Mouse (Mus musculus): ENCODE measurements around the gene 1110004F10Rik.

1110004F10Rik gene

DNA sequence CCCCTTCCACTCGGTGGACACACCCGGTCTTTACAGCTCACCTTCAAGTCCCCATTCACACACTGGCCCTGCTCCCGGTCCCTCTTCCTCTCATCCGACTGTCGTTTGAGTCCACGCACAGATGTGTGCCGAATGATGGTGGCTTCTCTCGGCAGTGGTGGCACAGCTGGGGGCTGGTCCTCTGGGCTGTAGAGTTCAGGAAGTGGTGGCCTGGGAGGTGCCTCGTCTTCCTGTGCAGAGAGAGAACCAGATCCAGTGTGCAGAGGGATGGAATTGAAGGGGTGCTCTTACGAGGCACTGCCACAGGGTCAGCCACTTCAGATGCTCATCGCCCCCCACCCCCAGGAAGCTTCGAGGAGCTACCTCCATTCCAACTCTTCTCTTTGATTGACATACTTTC is 98.0 kb downstream of the 1110004F10Rik start:
- DNase-seq (ENCODE audit: low read depth, low spot score): no peak

DNA sequence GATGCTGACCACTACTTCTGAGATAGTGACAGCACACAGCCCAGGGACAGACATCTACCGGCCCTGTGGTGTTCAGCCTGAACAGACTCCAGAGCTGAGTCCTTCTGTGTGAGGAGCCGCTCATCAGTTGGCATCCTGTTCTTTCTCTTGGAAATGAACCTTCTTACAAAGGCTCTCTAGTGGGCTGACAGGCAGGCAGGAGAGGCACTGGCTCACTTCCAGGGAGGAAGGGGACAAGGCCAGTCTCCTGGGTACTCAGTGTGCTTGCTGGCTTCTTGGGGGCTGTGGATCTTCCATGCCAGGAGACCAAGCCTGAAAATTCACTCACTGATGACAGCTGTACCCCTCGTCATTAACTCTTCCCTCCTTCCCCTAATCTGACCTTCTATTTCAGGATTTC is 98.5 kb downstream of the 1110004F10Rik start:
- no peak for DNase-seq (ENCODE audit: low read depth, low spot score)

- DNase-seq (ENCODE audit: low read depth, low spot score): no peak
Measured at GRCm38 (mm10) chr7:116145030-116145429, 105.8 kb downstream of the 1110004F10Rik start.

GRCm38 (mm10) chr7:116147114-116147513 is 107.9 kb downstream of the 1110004F10Rik start:
- DNase-seq (ENCODE audit: low read depth, low spot score): no peak

GRCm38 (mm10) chr7:116149568-116149967 is 110.4 kb downstream of the 1110004F10Rik start:
- DNase-seq (ENCODE audit: low read depth, low spot score): peak; percentile 19

GRCm38 (mm10) chr7:116153781-116154368 is 114.7 kb downstream of the 1110004F10Rik start:
- no peak for DNase-seq (ENCODE audit: low read depth, low spot score)
